Mouse (Mus musculus) midbrain, embryonic 13.5 days (tissue): Measurements from ENCODE around the gene Chka. TPM values are rescaled to one million over a fixed set of nuclear protein-coding genes. Genes with fewer than 3 reads are reported as not detected.
A peak's percentile ranks its signal among the peaks of the same experiment; 100 is the strongest.

ENCODE experiments used
- ATAC-seq: fragments of 200-750 bp; cut with Nextera tagmentation; 2 replicates; pipeline ENCODE4 v1.8.0; 2017; ENCODE audit warnings: mild to moderate bottlenecking, moderate TSS enrichment, moderate library complexity
- H3K27ac ChIP-seq: fragments of 300-500 bp; sonication (generic); 2 replicates; pipeline ENCODE4 v1.5.1; 2015; ENCODE audit warnings: inconsistent platforms, mild to moderate bottlenecking, moderate library complexity
- H3K27me3 ChIP-seq: fragments of 300-500 bp; sonication (generic); 2 replicates; pipeline ENCODE4 v1.6.1; 2015; ENCODE audit warnings: mild to moderate bottlenecking, inconsistent platforms
- H3K36me3 ChIP-seq: fragments of 300-500 bp; sonication (generic); 2 replicates; pipeline ENCODE4 v1.6.1; 2015; ENCODE audit warnings: mild to moderate bottlenecking, inconsistent platforms
- H3K4me1 ChIP-seq: fragments of 300-500 bp; sonication (generic); replicated peaks from 2 replicates; pipeline ENCODE4 v1.6.1; 2015; ENCODE audit warnings: inconsistent platforms
- H3K4me2 ChIP-seq: fragments of 300-500 bp; sonication (generic); replicated peaks from 2 replicates; pipeline ENCODE4 v1.6.1; 2015; ENCODE audit warnings: moderate library complexity, mild to moderate bottlenecking, inconsistent platforms
- H3K4me3 ChIP-seq: fragments of 300-500 bp; sonication (generic); replicated peaks from 2 replicates; pipeline ENCODE4 v1.5.1; 2015; ENCODE audit warnings: mild to moderate bottlenecking, inconsistent platforms
- H3K9ac ChIP-seq: fragments of 300-500 bp; sonication (generic); replicated peaks from 2 replicates; pipeline ENCODE4 v1.6.1; 2015; ENCODE audit warnings: mild to moderate bottlenecking, inconsistent platforms
- H3K9me3 ChIP-seq: fragments of 300-500 bp; sonication (generic); 2 replicates; pipeline ENCODE4 v1.6.1; 2016; ENCODE audit warnings: mild to moderate bottlenecking, inconsistent platforms
- WGBS: fragments of 180-500 bp; shearing (Covaris S2); methylation state at CpG from one replicate; pipeline ENCODE4 v1.1.7; 2015; 5-methylcytosine and 5-hydroxymethylcytosine counted together
- polyA plus RNA-seq: library from polyadenylated mRNA; unstranded; fragments of >200 nt; fragmentation: Nextera tagmentation; extraction: Ambion mirVana; gene quantifications from 2 replicates; pipeline ENCODE4 v1.2.1, GENCODE M21; 2015

The Chka gene
- polyA plus RNA-seq, 1 experiment from 2014 or later: 58.0 TPM

GRCm38 (mm10) chr19:3897557-3897956 lies 46.0 kb downstream of the Chka start:
- Histone ChIP-seq H3K27me3 (no peaks in the 10 kb centered on the region), H3K4me1 (peaks cover 8% of the 10 kb centered on the region), H3K9ac (no peak overlapping the region), H3K27ac (no peak overlapping the region), H3K4me3 (no peak overlapping the region), H3K36me3 (peaks cover 47% of the 10 kb centered on the region), H3K4me2 (no peak overlapping the region), H3K9me3 (no peaks in the 10 kb centered on the region)
- ATAC-seq: no peak
- 88% methylated on average over 5 of the region's 5 CpGs for WGBS

DNA sequence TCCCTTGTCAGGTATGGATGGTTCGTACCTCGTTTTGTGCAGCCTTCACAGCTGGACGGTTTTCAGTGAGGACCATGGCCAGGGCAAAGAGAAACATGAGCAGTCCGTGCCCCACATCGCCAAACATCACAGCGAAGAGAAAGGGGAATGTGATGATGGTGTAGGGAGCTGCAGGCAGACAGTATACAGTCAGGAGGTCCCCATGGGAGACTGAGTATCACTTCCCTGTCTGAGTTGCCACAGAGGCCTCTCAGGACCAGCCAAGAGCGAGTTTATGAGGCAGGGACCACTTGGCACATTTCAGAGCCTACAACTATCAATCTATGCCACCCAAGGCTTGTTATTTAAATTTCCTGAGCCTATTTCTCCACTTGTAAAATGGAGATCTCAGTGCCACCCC lies 47.4 kb downstream of the Chka start:
- 84% methylated on average over 7 of the region's 7 CpGs for WGBS
- peaks cover 8% of the 10 kb centered on the region for H3K4me1 ChIP-seq

DNA sequence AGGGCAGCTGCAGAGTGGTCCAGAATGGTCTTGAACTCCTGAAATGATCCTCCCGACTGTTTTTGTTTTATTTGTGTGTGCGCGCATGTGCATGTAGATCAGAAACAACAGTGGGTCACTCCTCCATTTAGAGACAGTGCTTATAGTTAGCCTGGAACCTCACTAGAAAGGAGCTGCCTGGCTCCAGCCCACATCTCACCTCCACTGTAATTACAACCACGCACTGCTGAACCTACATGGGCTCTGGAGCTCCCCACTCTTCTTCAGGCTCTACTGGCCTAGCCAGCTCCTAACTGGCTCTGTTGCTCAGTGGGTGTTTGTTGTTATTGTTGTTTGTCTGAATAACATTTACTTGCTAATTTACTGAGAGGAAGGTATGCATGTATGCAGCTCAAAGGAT lies 48.0 kb downstream of the Chka start:
- Histone ChIP-seq H3K4me2 (no peak overlapping the region), H3K9ac (no peak overlapping the region), H3K9me3 (no peaks in the 10 kb centered on the region), H3K4me3 (no peak overlapping the region), H3K4me1 (peaks cover 8% of the 10 kb centered on the region), H3K27me3 (no peaks in the 10 kb centered on the region), H3K36me3 (peaks cover 26% of the 10 kb centered on the region), H3K27ac (no peak overlapping the region)
- no peak for ATAC-seq
- 92% methylated on average over 4 of the region's 4 CpGs for WGBS

More for the DNA sequence above, 47.4 kb downstream of the Chka start:
- no peak for ATAC-seq
- H3K4me2 ChIP-seq: no peak overlapping the region
- no peak overlapping the region for H3K9ac ChIP-seq
- H3K27ac ChIP-seq: no peak overlapping the region
- H3K9me3 ChIP-seq: no peaks in the 10 kb centered on the region
- H3K4me3 ChIP-seq: no peak overlapping the region
- H3K27me3 ChIP-seq: no peaks in the 10 kb centered on the region
- peaks cover 33% of the 10 kb centered on the region for H3K36me3 ChIP-seq

- Histone ChIP-seq H3K4me3 (no peak overlapping the region), H3K4me1 (peaks cover 12% of the 10 kb centered on the region), H3K27me3 (peaks cover 11% of the 10 kb centered on the region; the same call in 1 of the 2 replicates), H3K9me3 (no peaks in the 10 kb centered on the region), H3K27ac (no peak overlapping the region), H3K4me2 (no peak overlapping the region), H3K36me3 (0 out of 2 replicates have a peak, but pooled peaks cover under 1% of the 10 kb centered on the region), H3K9ac (0 out of 2 replicates have a peak overlapping the region, but pooled peaks have one; percentile 15)
- no peak for ATAC-seq
- 84% methylated on average over 12 of the region's 12 CpGs for WGBS
These were observed 51.4 kb downstream of the Chka start for GRCm38 (mm10) chr19:3902966-3903365.

DNA sequence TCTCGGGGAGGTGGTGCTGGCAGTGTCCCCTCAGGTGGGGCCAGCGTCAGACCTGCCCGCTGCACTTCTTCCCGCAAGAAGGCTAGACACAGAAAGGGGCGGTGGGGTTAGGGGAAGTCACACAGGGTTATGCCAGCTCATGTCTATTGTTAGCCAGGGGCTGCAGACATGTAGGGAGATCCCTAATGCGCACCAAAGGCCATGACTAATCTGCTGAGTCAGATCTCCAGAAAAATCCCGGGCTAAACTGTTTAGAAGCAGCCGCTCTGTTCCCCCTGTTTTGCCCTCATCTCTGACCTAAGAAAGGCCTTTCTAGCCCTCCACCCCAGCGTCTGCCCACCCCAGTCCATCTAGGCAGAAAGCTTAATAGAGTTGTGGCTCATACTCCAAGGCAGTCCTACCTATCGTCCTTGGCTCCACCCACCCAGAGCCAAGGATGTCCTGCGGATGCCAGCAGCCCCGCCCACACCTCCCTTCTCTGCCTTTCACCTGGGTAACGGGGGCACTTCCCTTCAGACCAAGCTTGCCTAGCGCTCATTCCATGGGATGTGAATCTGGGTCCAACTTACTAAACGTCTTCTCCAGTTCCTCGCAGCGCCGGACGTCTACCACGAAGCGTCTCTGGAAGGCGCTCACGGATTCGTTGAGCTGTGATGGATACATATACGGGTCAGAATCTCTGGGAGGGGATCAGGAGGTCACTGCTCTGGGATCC lies 52.2 kb downstream of the Chka start:
- peaks cover 11% of the 10 kb centered on the region; the same call in 1 of the 2 replicates for H3K27me3 ChIP-seq
- H3K4me3 ChIP-seq: no peak overlapping the region
- ATAC-seq: no peak
- no peak overlapping the region for H3K9ac ChIP-seq
- H3K9me3 ChIP-seq: no peaks in the 10 kb centered on the region
- no peak overlapping the region for H3K4me2 ChIP-seq
- H3K4me1 ChIP-seq: peaks cover 12% of the 10 kb centered on the region
- H3K27ac ChIP-seq: no peak overlapping the region
- WGBS: 59% methylated on average over 25 of the region's 25 CpGs
- H3K36me3 ChIP-seq: peaks cover 9% of the 10 kb centered on the region

- Histone ChIP-seq H3K27me3 (peaks cover 11% of the 10 kb centered on the region; the same call in 1 of the 2 replicates), H3K27ac (no peak overlapping the region), H3K4me3 (no peak overlapping the region), H3K4me1 (peaks cover 12% of the 10 kb centered on the region), H3K9ac (no peak overlapping the region), H3K36me3 (peaks cover 14% of the 10 kb centered on the region), H3K4me2 (no peak overlapping the region), H3K9me3 (no peaks in the 10 kb centered on the region)
- 67% methylated on average over 10 of the region's 10 CpGs for WGBS
- ATAC-seq: no peak
These were observed 52.7 kb downstream of the Chka start for GRCm38 (mm10) chr19:3904363-3904675.

DNA sequence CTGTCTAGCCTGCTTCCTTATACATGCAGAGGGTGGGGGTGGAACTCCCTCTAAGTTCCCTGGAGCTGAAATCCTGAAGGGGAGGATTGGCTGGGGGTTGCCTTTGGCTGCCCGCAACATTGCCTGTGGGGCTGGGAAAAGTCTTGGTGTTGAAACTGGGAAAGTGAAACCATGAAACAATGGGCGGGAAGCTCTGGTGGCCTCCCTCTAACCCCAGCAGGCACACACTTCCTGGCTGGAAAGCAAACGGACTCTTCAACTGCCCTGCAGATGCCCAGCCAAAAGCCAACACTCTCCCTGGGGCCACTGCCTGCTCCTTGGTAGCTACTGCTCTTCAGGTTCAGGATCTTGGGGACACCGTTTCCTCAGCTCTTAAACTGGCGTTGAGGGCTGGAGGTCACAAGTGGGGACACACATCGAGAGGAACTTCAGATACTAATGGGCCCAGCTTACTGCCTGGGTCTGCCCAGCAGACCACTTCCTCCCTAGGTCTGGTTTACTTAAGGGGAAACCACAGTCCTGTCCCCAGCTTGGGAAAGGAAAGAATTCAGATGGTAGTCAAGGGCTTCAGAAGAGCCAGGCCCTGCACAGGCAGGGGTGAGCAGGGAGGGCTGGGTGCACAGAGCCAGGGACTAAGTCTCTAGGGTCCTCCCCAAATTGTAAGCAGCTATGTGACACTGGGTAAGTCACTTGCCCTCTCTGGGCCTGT lies 53.8 kb downstream of the Chka start:
- Histone ChIP-seq H3K4me3 (0 out of 2 replicates have a peak overlapping the region, but pooled peaks have one; percentile 41), H3K36me3 (peaks cover 25% of the 10 kb centered on the region), H3K9me3 (no peaks in the 10 kb centered on the region), H3K27me3 (peaks cover 11% of the 10 kb centered on the region; the same call in 1 of the 2 replicates), H3K27ac (no peak overlapping the region), H3K4me2 (peak overlapping the region; percentile 67), H3K4me1 (peaks cover 12% of the 10 kb centered on the region), H3K9ac (no peak overlapping the region)
- no peak for ATAC-seq
- 61% methylated on average over 6 of the region's 6 CpGs for WGBS

DNA sequence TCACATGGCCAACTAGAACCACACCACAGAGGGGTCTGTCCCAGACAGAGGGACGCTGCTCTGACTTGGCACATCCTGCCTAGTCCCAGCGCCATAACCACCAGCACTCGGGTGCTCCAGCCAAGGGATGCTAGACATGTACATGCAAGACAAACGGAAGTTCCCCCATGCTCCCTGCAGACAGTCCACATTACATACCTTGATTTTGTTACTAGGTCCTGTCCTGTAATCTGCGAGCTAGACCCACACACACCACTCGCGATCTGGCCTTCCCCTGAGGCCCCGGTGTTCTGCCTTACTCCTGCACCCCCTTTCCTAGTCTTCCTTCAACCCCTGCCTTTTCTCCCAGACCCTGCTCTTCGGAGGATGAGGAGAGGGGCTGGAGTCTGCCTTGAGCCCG lies 54.8 kb downstream of the Chka start:
- no peak for ATAC-seq
- Histone ChIP-seq H3K27ac (no peak overlapping the region), H3K9ac (peak overlapping the region; percentile 59)

GRCm38 (mm10) chr19:3906795-3907786 lies 55.5 kb downstream of the Chka start, which contains the start of gene Tcirg1:
Gene Tcirg1 (minus strand): TSS chr19:3907133.
- Histone ChIP-seq H3K27me3 (peaks cover 11% of the 10 kb centered on the region; the same call in 1 of the 2 replicates), H3K9ac (peak within 1 kb of the TSS; percentile 59), H3K9me3 (no peaks in the 10 kb centered on the region), H3K4me2 (peak within 1 kb of the TSS; percentile 67), H3K27ac (no peak within 1 kb of the TSS), H3K4me3 (peak within 1 kb of the TSS; percentile 41), H3K36me3 (peaks cover 32% of the 10 kb centered on the region), H3K4me1 (peaks cover 22% of the 10 kb centered on the region)
- 4% methylated on average over 36 of the region's 36 CpGs for WGBS
- peak; percentile 59 for ATAC-seq

More for the DNA sequence above, 54.8 kb downstream of the Chka start:
- peak overlapping the region; percentile 67 for H3K4me2 ChIP-seq
- H3K4me3 ChIP-seq: peak overlapping the region; percentile 41
- H3K9me3 ChIP-seq: no peaks in the 10 kb centered on the region
- peaks cover 32% of the 10 kb centered on the region for H3K36me3 ChIP-seq
- WGBS: 46% methylated on average over 10 of the region's 10 CpGs
- H3K4me1 ChIP-seq: peaks cover 15% of the 10 kb centered on the region
- H3K27me3 ChIP-seq: peaks cover 11% of the 10 kb centered on the region; the same call in 1 of the 2 replicates

- Histone ChIP-seq H3K4me3 (no peak overlapping the region), H3K4me2 (no peak overlapping the region; the same call in 1 of the 2 replicates), H3K4me1 (peaks cover 24% of the 10 kb centered on the region), H3K27ac (no peak overlapping the region), H3K27me3 (peaks cover 11% of the 10 kb centered on the region; the same call in 1 of the 2 replicates), H3K9ac (no peak overlapping the region), H3K9me3 (no peaks in the 10 kb centered on the region), H3K36me3 (peaks cover 32% of the 10 kb centered on the region)
- 83% methylated on average over 8 of the region's 8 CpGs for WGBS
- ATAC-seq: no peak
These were observed 56.5 kb downstream of the Chka start for GRCm38 (mm10) chr19:3907876-3908660.

DNA sequence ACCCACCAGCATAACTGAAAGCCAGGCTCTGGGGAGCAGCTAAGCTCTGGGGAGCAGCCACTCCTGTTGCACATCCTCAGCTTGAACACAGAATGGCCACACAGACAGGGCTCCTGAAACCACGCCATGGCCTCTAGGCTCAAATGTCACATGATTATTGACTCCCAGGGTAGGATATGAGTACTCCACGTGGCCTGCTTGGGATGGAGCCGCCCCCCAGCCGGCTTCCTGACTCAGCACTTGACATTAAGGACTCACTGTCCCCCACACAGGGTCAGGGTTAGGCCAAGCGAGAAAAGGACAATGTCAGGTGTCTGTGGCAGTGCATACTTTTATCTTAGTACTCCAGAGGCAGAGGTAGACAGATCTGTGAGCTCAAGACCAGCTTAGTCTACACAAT lies 58.6 kb downstream of the Chka start:
- Histone ChIP-seq H3K9ac (no peak overlapping the region), H3K4me2 (no peak overlapping the region), H3K36me3 (peaks cover 32% of the 10 kb centered on the region), H3K27me3 (peaks cover 11% of the 10 kb centered on the region; the same call in 1 of the 2 replicates), H3K9me3 (no peaks in the 10 kb centered on the region), H3K27ac (no peak overlapping the region), H3K4me1 (peaks cover 31% of the 10 kb centered on the region), H3K4me3 (no peak overlapping the region)
- no peak for ATAC-seq
- WGBS: 79% methylated on average over 5 of the region's 5 CpGs
